Mouse (Mus musculus) heart, embryonic 14.5 days (tissue): ENCODE measurements around the gene Lca5l. TPM values are rescaled to one million over a fixed set of nuclear protein-coding genes. Genes with fewer than 3 reads are reported as not detected.
A peak's percentile ranks its signal among the peaks of the same experiment; 100 is the strongest.

Experiments used
- ATAC-seq: fragments of 200-750 bp; cut with Nextera tagmentation; 2 replicates; pipeline ENCODE4 v1.8.0; 2017; ENCODE audit warnings: low read depth, moderate TSS enrichment; ENCODE audit not compliant: insufficient number of reproducible peaks, insufficient read depth, low FRiP score
- H3K27ac ChIP-seq, 2 experiments: fragments of 200-500 bp in 1 of 2; fragments of 300-500 bp in 1 of 2; sonication (generic) in 1 of 2; replicated peaks in 1 of 2; 2 replicates each; pipeline ENCODE4 v1.5.1; 2012 to 2014; ENCODE audit warnings: low read depth in 2 of 2, low read length in 2 of 2, control low read depth in 1 of 2, mild to moderate bottlenecking in 1 of 2, mixed read lengths in 1 of 2; ENCODE audit not compliant: control insufficient read depth in 1 of 2, insufficient read depth in 1 of 2
- H3K27me3 ChIP-seq: fragments of 300-500 bp; sonication (generic); 2 replicates; pipeline ENCODE4 v1.6.1; 2014; ENCODE audit warnings: mild to moderate bottlenecking, low read length, control low read depth; ENCODE audit not compliant: control insufficient read depth, insufficient read depth
- H3K36me3 ChIP-seq: fragments of 300-500 bp; sonication (generic); 2 replicates; pipeline ENCODE4 v1.6.1; 2014; ENCODE audit warnings: mild to moderate bottlenecking, control low read depth, low read length, mixed read lengths; ENCODE audit not compliant: control insufficient read depth, insufficient read depth
- H3K4me1 ChIP-seq, 2 experiments: fragments of 200-500 bp in 1 of 2; fragments of 300-500 bp in 1 of 2; sonication (generic) in 1 of 2; 2 replicates each; pipeline ENCODE4 v1.6.1; 2012 to 2014; ENCODE audit warnings: low read length in 2 of 2, control low read depth in 1 of 2, mixed read lengths in 1 of 2; ENCODE audit not compliant: control insufficient read depth in 2 of 2, insufficient read depth in 2 of 2
- H3K4me2 ChIP-seq: fragments of 300-500 bp; sonication (generic); 2 replicates; pipeline ENCODE4 v1.6.1; 2014; ENCODE audit warnings: mild to moderate bottlenecking, low read length
- H3K4me3 ChIP-seq, 2 experiments: fragments of 200-500 bp in 1 of 2; fragments of 300-500 bp in 1 of 2; sonication (generic) in 1 of 2; 2 replicates each; pipeline ENCODE4 v1.5.1; 2012 to 2014; ENCODE audit warnings: low read length in 2 of 2, mild to moderate bottlenecking in 2 of 2, control low read depth in 1 of 2, low read depth in 1 of 2, moderate library complexity in 1 of 2; ENCODE audit not compliant: control insufficient read depth in 1 of 2, insufficient read depth in 1 of 2
- H3K9ac ChIP-seq: fragments of 300-500 bp; sonication (generic); 2 replicates; pipeline ENCODE4 v1.6.1; 2014; ENCODE audit warnings: mild to moderate bottlenecking, low read length
- H3K9me3 ChIP-seq: fragments of 300-500 bp; sonication (generic); 2 replicates; pipeline ENCODE4 v1.6.1; 2016; ENCODE audit warnings: low read length, control low read depth; ENCODE audit not compliant: control insufficient read depth
- WGBS: fragments of 180-500 bp; shearing (Covaris S2); extraction: QIAGEN DNeasy Blood & Tissue Kit; methylation state at CpG from one replicate; pipeline ENCODE4 v1.1.7; 2014; 5-methylcytosine and 5-hydroxymethylcytosine counted together
- polyA plus RNA-seq: library from polyadenylated mRNA; unstranded; fragments of >200 nt; fragmentation: Nextera tagmentation; extraction: Ambion mirVana; gene quantifications from 2 replicates; pipeline ENCODE4 v1.2.1, GENCODE M21; 2014

Gene Lca5l
- polyA plus RNA-seq, 1 experiment from 2014 or later, result 2.0 TPM

- H3K27ac ChIP-seq, result no peak overlapping the region
- no peak overlapping the region for H3K4me3 ChIP-seq
- H3K36me3 ChIP-seq, result no peaks in the 10 kb centered on the region
- WGBS, result 84% methylated on average over 4 of the region's 4 CpGs
- H3K27me3 ChIP-seq, result no peaks in the 10 kb centered on the region
- no peaks in the 10 kb centered on the region for H3K9me3 ChIP-seq
- 0 out of 4 replicates have a peak, but pooled peaks cover 0 to 2% of the 10 kb centered on the region in 2 experiments for H3K4me1 ChIP-seq
- no peak overlapping the region for H3K4me2 ChIP-seq
- no peak overlapping the region for H3K9ac ChIP-seq
- ATAC-seq, result no peak
Observed at GRCm38 (mm10) chr16:96168837-96169236, 23.2 kb downstream of the Lca5l start.

- no peak for ATAC-seq
- Histone ChIP-seq H3K36me3 (no peaks in the 10 kb centered on the region), H3K9me3 (no peaks in the 10 kb centered on the region), H3K4me3 (no peak overlapping the region), H3K27me3 (no peaks in the 10 kb centered on the region), H3K4me2 (no peak overlapping the region), H3K27ac (no peak overlapping the region), H3K4me1 (0 out of 4 replicates have a peak, but pooled peaks cover 0 to 2% of the 10 kb centered on the region in 2 experiments), H3K9ac (no peak overlapping the region)
- 58% methylated on average over 4 of the region's 4 CpGs for WGBS
Observed at GRCm38 (mm10) chr16:96165723-96166264, 26.3 kb downstream of the Lca5l start.

- no peaks in the 10 kb centered on the region for H3K27me3 ChIP-seq
- H3K9ac ChIP-seq, result no peak overlapping the region
- ATAC-seq, result no peak
- H3K4me1 ChIP-seq, result peaks cover 11 to 17% of the 10 kb centered on the region in 2 experiments
- H3K36me3 ChIP-seq, result peaks cover 1% of the 10 kb centered on the region; the same call in 1 of the 2 replicates
- H3K27ac ChIP-seq, result no peak overlapping the region
- 84% methylated on average over 4 of the region's 4 CpGs for WGBS
- no peak overlapping the region for H3K4me2 ChIP-seq
- H3K9me3 ChIP-seq, result no peaks in the 10 kb centered on the region
- H3K4me3 ChIP-seq, result no peak overlapping the region
Observed at GRCm38 (mm10) chr16:96161336-96161735, 30.7 kb downstream of the Lca5l start.

- Histone ChIP-seq H3K27me3 (no peaks in the 10 kb centered on the region), H3K4me2 (no peak overlapping the region), H3K9me3 (no peaks in the 10 kb centered on the region), H3K36me3 (peaks cover 5% of the 10 kb centered on the region), H3K4me3 (no peak overlapping the region), H3K4me1 (peaks cover 11 to 17% of the 10 kb centered on the region in 2 experiments), H3K27ac (no peak overlapping the region), H3K9ac (no peak overlapping the region)
- ATAC-seq, result no peak
- WGBS, result 75% methylated on average over 1 of the region's 1 CpGs
Observed at GRCm38 (mm10) chr16:96160927-96161326, 31.1 kb downstream of the Lca5l start.

GRCm38 (mm10) chr16:96159794-96160346 is 32.2 kb downstream of the Lca5l start:
- Histone ChIP-seq H3K9me3 (no peaks in the 10 kb centered on the region), H3K4me2 (peak overlapping the region; percentile 99), H3K4me1 (peaks cover 9 to 17% of the 10 kb centered on the region in 2 experiments), H3K27me3 (no peaks in the 10 kb centered on the region), H3K9ac (peak overlapping the region; percentile 94), H3K4me3 (peak overlapping the region; percentile 64 to 71), H3K36me3 (peaks cover 15% of the 10 kb centered on the region), H3K27ac (peak overlapping the region; percentile 88 to 92)
- 83% methylated on average over 20 of the region's 20 CpGs for WGBS
- no peak for ATAC-seq

- peak overlapping the region; percentile 88 to 92 for H3K27ac ChIP-seq
- peak overlapping the region; percentile 99 for H3K4me2 ChIP-seq
- H3K27me3 ChIP-seq, result no peaks in the 10 kb centered on the region
- H3K4me1 ChIP-seq, result peaks cover 9 to 17% of the 10 kb centered on the region in 2 experiments
- peak overlapping the region; percentile 94 for H3K9ac ChIP-seq
- peak; percentile 73 for ATAC-seq
- H3K36me3 ChIP-seq, result peaks cover 22% of the 10 kb centered on the region
- WGBS, result under 1% methylated on average over 67 of the region's 67 CpGs
- H3K4me3 ChIP-seq, result peak overlapping the region; percentile 64 to 71
- no peaks in the 10 kb centered on the region for H3K9me3 ChIP-seq
Observed at GRCm38 (mm10) chr16:96159091-96159731, 32.9 kb downstream of the Lca5l start.

- Histone ChIP-seq H3K4me1 (peaks cover 9 to 17% of the 10 kb centered on the region in 2 experiments), H3K27me3 (no peaks in the 10 kb centered on the region), H3K4me2 (peak overlapping the region; percentile 99), H3K9me3 (no peaks in the 10 kb centered on the region), H3K9ac (peak overlapping the region; percentile 94), H3K4me3 (peak overlapping the region; percentile 64 to 71), H3K27ac (peak overlapping the region; percentile 88 to 92), H3K36me3 (peaks cover 28% of the 10 kb centered on the region)
- no peak for ATAC-seq
- WGBS, result 44% methylated on average over 12 of the region's 12 CpGs
Observed at GRCm38 (mm10) chr16:96158511-96159080, 33.5 kb downstream of the Lca5l start.
